Mouse (Mus musculus) B cell, adult 2 months (primary cell): ENCODE measurements around the gene Caskin1.
A peak's percentile ranks its signal among the peaks of the same experiment; 100 is the strongest.
"Not testable (repeated sequence)": the region's sequence is repeated elsewhere in the genome, so short reads cannot be mapped to it uniquely, and the experiment has no call there.

ENCODE experiments used
- DNase-seq, 2 experiments: peaks; one replicate each; pipeline ENCODE4 v3.0.0; 2022

The Caskin1 gene

GRCm38 (mm10) chr17:24488186-24488661, at the start of gene Caskin1:
Gene Caskin1, plus strand, starts transcription at chr17:24488601.
- DNase-seq = peak in 1 of 2 experiments; percentile 14

GRCm38 (mm10) chr17:24440377-24440776, 48.0 kb upstream of the Caskin1 start:
- DNase-seq = no peak

GRCm38 (mm10) chr17:24441148-24441547, 47.3 kb upstream of the Caskin1 start:
- DNase-seq = no peak

- DNase-seq = no peak
Observed at GRCm38 (mm10) chr17:24442107-24442506, 46.3 kb upstream of the Caskin1 start.

GRCm38 (mm10) chr17:24442632-24443155, 45.7 kb upstream of the Caskin1 start, which contains the start of gene Dnase1l2:
Gene Dnase1l2, minus strand, starts transcription at chr17:24443105.
- no peak for DNase-seq

- no peak for DNase-seq
Observed at GRCm38 (mm10) chr17:24443409-24443808, 45.0 kb upstream of the Caskin1 start.

GRCm38 (mm10) chr17:24446590-24446989, 41.8 kb upstream of the Caskin1 start:
- DNase-seq = no peak

- DNase-seq = no peak
Observed at GRCm38 (mm10) chr17:24449507-24449906, 38.9 kb upstream of the Caskin1 start.

GRCm38 (mm10) chr17:24451220-24451619, 37.2 kb upstream of the Caskin1 start:
- no peak for DNase-seq

GRCm38 (mm10) chr17:24453372-24453771, 35.0 kb upstream of the Caskin1 start:
- no peak for DNase-seq

GRCm38 (mm10) chr17:24454218-24454755, 34.1 kb upstream of the Caskin1 start:
- DNase-seq = no peak

- peak; percentile 100 for DNase-seq
Observed at GRCm38 (mm10) chr17:24454756-24455522, 33.5 kb upstream of the Caskin1 start.

GRCm38 (mm10) chr17:24455523-24456206, 32.7 kb upstream of the Caskin1 start:
- DNase-seq = not testable (repeated sequence)

GRCm38 (mm10) chr17:24461580-24461979, 26.8 kb upstream of the Caskin1 start:
- peak; percentile 49 to 62 for DNase-seq

GRCm38 (mm10) chr17:24462932-24463331, 25.5 kb upstream of the Caskin1 start:
- DNase-seq = no peak

- peak; percentile 24 to 42 for DNase-seq
Observed at GRCm38 (mm10) chr17:24463374-24464133, 24.8 kb upstream of the Caskin1 start.

GRCm38 (mm10) chr17:24468636-24469246, 19.7 kb upstream of the Caskin1 start:
- DNase-seq = no peak

GRCm38 (mm10) chr17:24469336-24469909, 19.0 kb upstream of the Caskin1 start:
- no peak for DNase-seq

GRCm38 (mm10) chr17:24469910-24470602, 18.3 kb upstream of the Caskin1 start, which contains the start of the genes E4f1 and Pgp:
Gene E4f1, minus strand, starts transcription at chr17:24470313.
Gene Pgp, plus strand, starts transcription at chr17:24470392.
- DNase-seq = peak; percentile 95 to 96

GRCm38 (mm10) chr17:24470701-24471527, 17.5 kb upstream of the Caskin1 start:
- DNase-seq = no peak
